Comparison of ENCODE assay signal across 8 mouse cellular contexts in the genomic region with DNA sequence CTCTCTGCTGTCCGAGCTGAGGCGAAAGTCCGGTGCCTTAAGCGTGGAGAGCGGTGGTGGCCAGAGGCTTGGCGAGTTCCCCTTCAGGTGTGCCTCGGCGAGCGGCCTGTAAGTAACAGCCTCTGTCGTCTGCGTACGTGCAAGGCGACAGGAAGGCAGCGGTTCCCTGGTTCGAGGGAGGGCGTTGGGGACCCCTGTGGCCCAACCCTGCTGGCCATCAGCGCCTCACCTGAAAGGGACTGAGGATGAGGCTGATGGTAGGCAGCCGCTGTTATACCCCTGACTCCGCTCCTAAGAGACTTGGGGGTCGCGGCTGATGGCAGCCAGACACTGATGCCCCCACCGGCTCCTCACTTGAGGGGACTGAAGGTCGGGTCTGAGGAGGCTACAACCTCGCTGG. TPM values are rescaled to one million over a fixed set of nuclear protein-coding genes. Genes with fewer than 3 reads are reported as not detected.
DNase-seq lines count a peak whose midpoint lies in the region; ATAC-seq and TF ChIP-seq lines count a peak whose summit lies in the region.
"Not testable (repeated sequence)": the region's sequence is repeated elsewhere in the genome, so short reads cannot be mapped to it uniquely, and the experiment has no call there.

No protein-coding gene starts in this region.

- under 1% methylated on average over 18 of the region's 24 CpGs for WGBS in hindbrain, embryonic 14.5 days

- peak overlapping the region; percentile 79 for H3K4me2 ChIP-seq in hindbrain, embryonic 14.5 days (replicated peaks)

- intact Hi-C loops in left cerebral cortex, adult 2 months (cut with DNase I), result not testable (repeated sequence)

- not testable (repeated sequence) for H3K9me3 ChIP-seq in hindbrain, embryonic 14.5 days (ENCODE audit: control insufficient read depth, low read length)

- H3K9ac ChIP-seq in hindbrain, embryonic 14.5 days, result peak overlapping the region; percentile 80

- TF ChIP-seq CTCF in left cerebral cortex, adult 2 months (IDR thresholded peaks at IDR 0.05), result not testable (repeated sequence)

- H3K27ac ChIP-seq in hindbrain, embryonic 14.5 days, result peak overlapping the region; percentile 54
- H3K27ac ChIP-seq in left cerebral cortex, adult 2 months, result peak overlapping the region; percentile 74

- H3K4me1 ChIP-seq in hindbrain, embryonic 14.5 days (replicated peaks; ENCODE audit: control insufficient read depth, insufficient read depth, low read length), result not testable (repeated sequence)

- peak; percentile 32 for DNase-seq in MN1 (ENCODE audit: low spot score)
- DNase-seq in cerebellum, postnatal 25 days, result peak; percentile 54 to 61
- peak; percentile 4 for DNase-seq in gastrocnemius, adult 18-20 months (ENCODE audit: low spot score)
- DNase-seq in hindbrain, embryonic 14.5 days (ENCODE audit: low spot score), result not testable (repeated sequence)
- peak in 1 of 2 experiments; percentile 18 for DNase-seq in left cerebral cortex, adult 2 months (ENCODE audit: extremely low spot score in 1 of 2, low spot score in 2 of 2)
- peak; percentile 36 to 42 for DNase-seq in right cerebral cortex, postnatal 10 days (ENCODE audit: low spot score in 2 of 2)
- peak; percentile 28 to 59 for DNase-seq in thymus, postnatal 36 days

- not testable (repeated sequence) for H3K36me3 ChIP-seq in hindbrain, embryonic 14.5 days (replicated peaks; ENCODE audit: control insufficient read depth, insufficient read depth)

- H3K27me3 ChIP-seq in hindbrain, embryonic 14.5 days (ENCODE audit: control insufficient read depth, insufficient read depth, low read length), result not testable (repeated sequence)

- peak overlapping the region; percentile 57 for H3K4me3 ChIP-seq in hindbrain, embryonic 14.5 days (replicated peaks; ENCODE audit: low read length)
- H3K4me3 ChIP-seq in left cerebral cortex, adult 2 months, result peak overlapping the region; percentile 64

- ATAC-seq in hindbrain, embryonic 14.5 days (ENCODE audit: low FRiP score), result not testable (repeated sequence)
- ATAC-seq in megakaryocyte, adult 5-6 weeks (ENCODE audit: poor library complexity, severe bottlenecking), result peak; percentile 51

RNA-seq across cellular contexts. Expression of gene 1700034I23Rik, which starts 8.0 kb away (rescaled TPM):
- total RNA-seq in gastrocnemius, adult 18-20 months (2021), result under 1 TPM in 1 of 2 experiments, not detected in 1; 0.16 TPM
- 0.53 and 0.72 TPM in 2 replicates for polyA plus RNA-seq in hindbrain, embryonic 14.5 days (2014; fragmentation: Nextera tagmentation; extraction: Ambion mirVana)
- not detected for total RNA-seq in left cerebral cortex, adult 2 months (2021)
- total RNA-seq in megakaryocyte, adult 5-6 weeks (2015), result not detected in 2 replicates
- total RNA-seq in megakaryocyte, adult 5-6 weeks (2017), result 0.26 TPM in 1 of 2 replicates, not detected in the other

RNA-seq across cellular contexts. Expression of gene Abhd18, which starts 47.6 kb away (rescaled TPM):
- 10 to 100 TPM; 12.4 to 15.7 TPM for total RNA-seq in gastrocnemius, adult 18-20 months (2021)
- polyA plus RNA-seq in hindbrain, embryonic 14.5 days (2014; fragmentation: Nextera tagmentation; extraction: Ambion mirVana), result 10.7 and 11.3 TPM in 2 replicates
- total RNA-seq in left cerebral cortex, adult 2 months (2021), result 10 to 100 TPM; 12.9 to 14.0 TPM
- total RNA-seq in megakaryocyte, adult 5-6 weeks (2015), result 6.2 and 8.1 TPM in 2 replicates
- 5.3 and 5.7 TPM in 2 replicates for total RNA-seq in megakaryocyte, adult 5-6 weeks (2017)

RNA-seq across cellular contexts. Expression of gene Mfsd8, which starts 47.6 kb away (rescaled TPM):
- 10 to 100 TPM; 17.4 to 19.2 TPM for total RNA-seq in gastrocnemius, adult 18-20 months (2021)
- 12.7 and 13.3 TPM in 2 replicates for polyA plus RNA-seq in hindbrain, embryonic 14.5 days (2014; fragmentation: Nextera tagmentation; extraction: Ambion mirVana)
- total RNA-seq in left cerebral cortex, adult 2 months (2021), result 10 to 100 TPM; 16.7 to 18.1 TPM
- 16.3 and 17.0 TPM in 2 replicates for total RNA-seq in megakaryocyte, adult 5-6 weeks (2015)
- total RNA-seq in megakaryocyte, adult 5-6 weeks (2017), result 5.7 and 7.1 TPM in 2 replicates

RNA-seq across cellular contexts. Expression of gene Larp1b, which starts 55.3 kb away (rescaled TPM):
- total RNA-seq in gastrocnemius, adult 18-20 months (2021), result 10 to 100 TPM; 64.4 to 72.7 TPM
- polyA plus RNA-seq in hindbrain, embryonic 14.5 days (2014; fragmentation: Nextera tagmentation; extraction: Ambion mirVana), result 4.7 and 5.0 TPM in 2 replicates
- total RNA-seq in left cerebral cortex, adult 2 months (2021), result 10 to 100 TPM; 20.4 to 22.4 TPM
- 24.3 and 28.5 TPM in 2 replicates for total RNA-seq in megakaryocyte, adult 5-6 weeks (2015)
- total RNA-seq in megakaryocyte, adult 5-6 weeks (2017), result 33.7 and 93.0 TPM in 2 replicates
